Mouse (Mus musculus) megakaryocyte, embryonic 14.5 days (primary cell): ENCODE data around the gene Opcml. TPM values are rescaled to one million over a fixed set of nuclear protein-coding genes. Genes with fewer than 3 reads are reported as not detected.

Experiments used
- H3K27me3 ChIP-seq: replicated peaks from 2 replicates; pipeline ENCODE3; 2012; ENCODE audit warnings: inconsistent platforms
- H3K36me3 ChIP-seq: replicated peaks from 2 replicates; pipeline ENCODE3; 2012; ENCODE audit warnings: low read length, inconsistent platforms, mixed read lengths
- H3K4me1 ChIP-seq: 2 replicates; pipeline ENCODE4 v1.6.1; 2012; ENCODE audit warnings: inconsistent platforms
- H3K4me3 ChIP-seq: replicated peaks from 2 replicates; pipeline ENCODE3; 2012; ENCODE audit warnings: moderate library complexity, mild to moderate bottlenecking, inconsistent platforms
- H3K9me3 ChIP-seq: 2 replicates; pipeline ENCODE4 v1.6.1; 2012; ENCODE audit warnings: inconsistent platforms
- FLI1 ChIP-seq: IDR thresholded peaks from 2 replicates; pipeline ENCODE4 v1.6.1; 2012; ENCODE audit warnings: low read length, inconsistent platforms, mixed read lengths
- GATA1 ChIP-seq: IDR thresholded peaks from 3 replicates; pipeline ENCODE4 v1.6.1; 2012; ENCODE audit warnings: mixed read lengths, low read length, inconsistent platforms, borderline replicate concordance
- polyA plus RNA-seq: library from polyadenylated mRNA; stranded (reverse); fragments of >175 nt; gene quantifications from 2 replicates; pipeline ENCODE4 v1.2.3, GENCODE M21; 2012; ENCODE audit warnings: low replicate concordance; ENCODE audit not compliant: insufficient read depth

The Opcml gene
- polyA plus RNA-seq, 1 experiment, result 0.07 TPM

- no peaks in the 10 kb centered on the region for H3K27me3 ChIP-seq
- TF ChIP-seq FLI1 (no peak), GATA1 (no peak)
- H3K4me1 ChIP-seq, result no peaks in the 10 kb centered on the region
- no peaks in the 10 kb centered on the region for H3K36me3 ChIP-seq
- H3K4me3 ChIP-seq, result no peak overlapping the region
- H3K9me3 ChIP-seq, result no peaks in the 10 kb centered on the region
Measured at GRCm38 (mm10) chr9:28255128-28255904, 464.7 kb downstream of the Opcml start.

DNA sequence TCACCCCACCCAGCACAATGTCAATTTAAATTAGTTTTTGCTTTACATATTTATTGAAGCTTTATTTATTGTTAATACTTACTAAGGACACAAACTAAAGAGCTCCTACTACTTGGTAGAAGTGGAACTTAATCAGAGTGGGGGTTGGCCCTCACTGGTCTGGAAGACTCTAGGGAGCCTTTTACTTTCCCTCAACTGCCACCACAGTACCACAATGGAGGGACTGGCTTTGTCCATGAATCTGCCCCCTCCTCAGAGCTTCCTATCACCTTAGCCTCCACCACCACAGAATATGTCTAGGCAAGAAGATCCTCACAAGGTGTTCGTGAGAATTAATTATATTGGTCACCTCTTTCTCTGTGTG is 465.3 kb downstream of the Opcml start:
- Histone ChIP-seq H3K36me3 (no peaks in the 10 kb centered on the region), H3K4me3 (no peak overlapping the region), H3K9me3 (no peaks in the 10 kb centered on the region), H3K27me3 (no peaks in the 10 kb centered on the region), H3K4me1 (no peaks in the 10 kb centered on the region)
- TF ChIP-seq GATA1 (no peak), FLI1 (no peak)

DNA sequence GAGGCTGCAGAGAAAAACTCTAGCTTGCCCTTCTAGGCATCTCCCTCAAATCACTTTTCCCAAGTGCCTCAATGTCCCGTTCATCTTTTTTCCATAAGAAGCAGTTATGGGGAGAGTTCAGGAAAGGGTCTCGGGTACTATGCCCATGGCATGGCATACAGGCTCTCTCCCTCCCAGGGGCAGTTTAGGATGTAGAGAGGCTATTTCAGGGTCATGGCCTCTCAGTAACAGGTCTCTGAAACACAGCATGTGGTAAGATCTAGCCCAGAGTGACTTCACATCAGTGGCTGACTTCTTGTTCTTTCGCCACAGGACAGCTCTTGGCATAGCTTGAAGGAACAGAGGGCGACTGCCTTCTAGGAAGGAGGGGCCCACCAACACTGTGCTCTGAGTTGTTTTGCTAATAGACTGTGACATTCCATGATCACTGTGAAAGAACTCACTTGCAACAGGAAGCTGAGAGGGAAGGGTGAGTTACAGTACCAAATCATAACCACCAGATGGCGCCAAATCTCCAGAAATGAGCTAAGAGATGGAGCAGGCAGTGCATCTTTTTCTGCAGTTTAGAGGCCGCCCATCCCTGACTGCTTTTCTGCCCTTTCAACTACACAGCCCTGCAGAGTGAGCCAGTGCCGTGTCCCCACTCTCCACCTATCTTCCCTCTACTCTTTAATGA is 470.6 kb downstream of the Opcml start:
- no peak for TF ChIP-seq GATA1
- TF ChIP-seq FLI1, result no peak
- Histone ChIP-seq H3K36me3 (no peaks in the 10 kb centered on the region), H3K27me3 (no peaks in the 10 kb centered on the region), H3K9me3 (no peaks in the 10 kb centered on the region), H3K4me1 (no peaks in the 10 kb centered on the region), H3K4me3 (no peak overlapping the region)

- Histone ChIP-seq H3K4me3 (no peak overlapping the region), H3K9me3 (no peaks in the 10 kb centered on the region), H3K27me3 (no peaks in the 10 kb centered on the region), H3K4me1 (no peaks in the 10 kb centered on the region), H3K36me3 (no peaks in the 10 kb centered on the region)
- TF ChIP-seq FLI1, result no peak
Measured at GRCm38 (mm10) chr9:28262021-28262420, 471.4 kb downstream of the Opcml start.

DNA sequence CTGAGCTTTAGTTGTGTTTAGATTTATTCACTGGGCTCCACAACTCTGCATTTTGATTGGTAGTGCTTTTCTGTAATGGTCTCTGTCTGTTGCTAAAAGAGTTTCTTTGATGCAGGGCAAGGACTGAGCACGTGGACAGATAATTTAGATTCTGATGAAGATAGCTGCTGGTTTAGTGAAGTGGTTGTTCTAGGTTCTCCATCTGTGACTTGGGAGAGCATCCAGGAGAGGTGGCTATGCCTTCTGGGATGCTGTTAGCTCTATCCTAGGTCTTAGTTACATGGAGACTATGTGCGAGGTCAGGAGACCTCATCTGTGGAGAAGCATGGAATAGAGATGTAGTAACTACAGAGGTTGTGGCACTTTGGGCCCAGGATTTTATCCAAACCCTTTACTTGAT is 472.3 kb downstream of the Opcml start:
- H3K27me3 ChIP-seq, result no peaks in the 10 kb centered on the region
- TF ChIP-seq GATA1 (no peak), FLI1 (no peak)
- H3K4me1 ChIP-seq, result no peaks in the 10 kb centered on the region
- H3K9me3 ChIP-seq, result no peaks in the 10 kb centered on the region
- no peaks in the 10 kb centered on the region for H3K36me3 ChIP-seq
- H3K4me3 ChIP-seq, result no peak overlapping the region

- no peak for TF ChIP-seq GATA1
- no peak for TF ChIP-seq FLI1
- Histone ChIP-seq H3K9me3 (no peaks in the 10 kb centered on the region), H3K4me3 (no peak overlapping the region), H3K36me3 (no peaks in the 10 kb centered on the region), H3K4me1 (no peaks in the 10 kb centered on the region), H3K27me3 (no peaks in the 10 kb centered on the region)
Measured at GRCm38 (mm10) chr9:28264761-28265160, 474.2 kb downstream of the Opcml start.

DNA sequence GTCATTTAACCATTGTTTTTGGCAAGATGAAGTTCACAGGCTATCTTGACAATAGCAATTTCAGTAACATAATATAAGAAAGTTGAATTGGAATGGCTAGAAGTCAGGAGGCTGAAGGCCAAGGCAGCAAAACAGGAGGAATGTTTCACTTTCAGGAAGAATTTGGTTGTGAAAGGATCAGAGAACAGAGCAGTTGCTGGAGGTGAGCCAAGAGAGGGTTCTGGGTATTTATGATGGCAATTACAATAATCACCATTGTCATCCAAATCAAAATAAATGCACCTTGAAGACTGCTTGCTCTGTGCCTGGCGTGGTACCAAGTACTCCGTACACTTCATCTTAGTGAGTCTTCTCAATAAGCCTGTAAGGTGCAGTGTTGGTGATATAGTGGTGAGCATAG is 483.2 kb downstream of the Opcml start:
- no peak for TF ChIP-seq GATA1
- TF ChIP-seq FLI1, result no peak
- Histone ChIP-seq H3K9me3 (no peaks in the 10 kb centered on the region), H3K36me3 (no peaks in the 10 kb centered on the region), H3K27me3 (no peaks in the 10 kb centered on the region), H3K4me3 (no peak overlapping the region), H3K4me1 (no peaks in the 10 kb centered on the region)

GRCm38 (mm10) chr9:28278555-28278954 is 488.0 kb downstream of the Opcml start:
- Histone ChIP-seq H3K4me1 (no peaks in the 10 kb centered on the region), H3K9me3 (no peaks in the 10 kb centered on the region; the same call in 1 of the 2 replicates), H3K4me3 (no peak overlapping the region), H3K27me3 (no peaks in the 10 kb centered on the region), H3K36me3 (no peaks in the 10 kb centered on the region)
- TF ChIP-seq FLI1, result no peak
- TF ChIP-seq GATA1, result no peak

- Histone ChIP-seq H3K4me3 (no peak overlapping the region), H3K9me3 (no peaks in the 10 kb centered on the region; the same call in 1 of the 2 replicates), H3K36me3 (no peaks in the 10 kb centered on the region), H3K27me3 (no peaks in the 10 kb centered on the region), H3K4me1 (no peaks in the 10 kb centered on the region)
- TF ChIP-seq FLI1, result no peak
- TF ChIP-seq GATA1, result no peak
Measured at GRCm38 (mm10) chr9:28281025-28281424, 490.4 kb downstream of the Opcml start.

GRCm38 (mm10) chr9:28281571-28281970 is 491.0 kb downstream of the Opcml start:
- H3K4me3 ChIP-seq, result no peak overlapping the region
- no peaks in the 10 kb centered on the region; the same call in 1 of the 2 replicates for H3K9me3 ChIP-seq
- no peaks in the 10 kb centered on the region for H3K27me3 ChIP-seq
- no peak for TF ChIP-seq GATA1
- TF ChIP-seq FLI1, result no peak
- no peaks in the 10 kb centered on the region for H3K36me3 ChIP-seq
- H3K4me1 ChIP-seq, result no peaks in the 10 kb centered on the region

DNA sequence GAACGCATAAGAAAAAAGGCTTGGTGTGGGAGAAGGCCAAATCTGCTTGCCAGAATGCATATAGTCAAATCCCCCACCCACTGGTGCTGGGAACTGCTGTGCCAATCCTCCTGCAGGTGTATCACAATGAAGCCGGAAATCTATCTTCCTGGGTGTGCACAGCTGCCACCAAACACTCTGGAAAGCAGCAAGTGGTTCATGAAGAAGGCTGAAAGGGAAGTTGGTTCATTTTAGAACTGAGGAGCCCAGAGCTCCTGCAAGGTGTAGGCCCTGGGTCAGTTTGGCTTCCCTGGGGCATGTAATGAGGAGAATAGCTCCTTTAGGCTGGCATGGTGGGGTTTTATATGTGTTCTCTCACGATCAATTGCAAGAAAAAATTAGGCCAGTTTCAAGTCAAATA is 494.4 kb downstream of the Opcml start:
- H3K4me3 ChIP-seq, result no peak overlapping the region
- no peak for TF ChIP-seq GATA1
- no peak for TF ChIP-seq FLI1

More for the DNA sequence above, 494.4 kb downstream of the Opcml start:
- H3K36me3 ChIP-seq, result no peaks in the 10 kb centered on the region
- H3K27me3 ChIP-seq, result no peaks in the 10 kb centered on the region
- peaks cover 6% of the 10 kb centered on the region; the same call in 1 of the 2 replicates for H3K9me3 ChIP-seq
- no peaks in the 10 kb centered on the region for H3K4me1 ChIP-seq
